Mouse (Mus musculus): ENCODE measurements at regions not wholly inside any gene's neighbourhood (a gene's known extent, or its start where the extent isn't known, plus 50 kb on each side); places are given as distances from the start of the nearest gene placed in this dataset.
A peak's percentile ranks its signal among the peaks of the same experiment; 100 is the strongest.

DNA sequence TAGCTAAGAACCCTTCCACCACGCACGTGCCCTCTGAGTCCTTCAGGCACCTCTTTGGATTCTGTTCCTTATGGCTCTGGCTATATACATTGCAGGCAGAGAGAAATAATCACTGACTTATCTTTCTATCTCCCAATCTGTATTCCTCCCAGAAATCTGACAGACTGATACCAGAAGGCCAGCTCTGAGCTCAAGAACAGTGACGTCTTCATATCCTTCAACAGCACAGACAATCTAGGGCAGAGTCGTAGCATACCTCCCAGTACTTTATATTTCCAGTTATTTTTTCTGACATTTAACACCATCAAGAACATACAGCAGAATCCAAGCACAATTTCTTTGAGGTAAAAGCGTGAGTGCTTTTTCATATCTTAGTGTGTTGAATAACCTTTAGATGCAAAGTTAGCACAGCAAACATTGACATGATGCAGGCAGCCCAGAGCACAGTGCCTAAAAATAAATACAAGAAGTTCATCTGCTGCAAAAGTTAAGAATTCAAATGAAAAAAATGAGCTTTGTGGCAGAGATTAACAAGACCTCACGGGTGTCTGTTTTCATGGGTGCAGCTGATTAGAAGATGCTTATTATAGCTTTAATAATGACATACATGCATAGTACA lies 358.1 kb upstream of the Satb1 start:
- DNase-seq, result no peak

DNA sequence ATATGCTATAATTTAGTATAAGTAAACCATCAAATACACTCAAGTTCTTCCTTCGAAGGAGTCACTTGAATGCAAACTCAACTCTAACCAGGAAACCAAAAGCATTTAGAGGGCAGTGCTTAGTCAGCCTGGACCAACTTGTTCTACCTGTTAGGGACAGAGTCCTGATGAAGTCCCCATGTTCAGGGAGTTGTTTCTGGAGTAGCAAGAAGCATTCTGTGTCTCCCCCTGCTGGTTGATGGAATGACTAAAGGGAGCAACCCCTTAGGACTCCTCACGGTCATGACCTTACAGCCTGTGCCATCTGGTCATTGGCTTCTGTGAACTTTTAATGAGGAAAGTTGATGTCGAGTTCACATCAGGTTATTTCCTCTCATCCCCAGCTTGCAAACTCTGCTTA lies 349.6 kb upstream of the Satb1 start:
- DNase-seq, result no peak

DNA sequence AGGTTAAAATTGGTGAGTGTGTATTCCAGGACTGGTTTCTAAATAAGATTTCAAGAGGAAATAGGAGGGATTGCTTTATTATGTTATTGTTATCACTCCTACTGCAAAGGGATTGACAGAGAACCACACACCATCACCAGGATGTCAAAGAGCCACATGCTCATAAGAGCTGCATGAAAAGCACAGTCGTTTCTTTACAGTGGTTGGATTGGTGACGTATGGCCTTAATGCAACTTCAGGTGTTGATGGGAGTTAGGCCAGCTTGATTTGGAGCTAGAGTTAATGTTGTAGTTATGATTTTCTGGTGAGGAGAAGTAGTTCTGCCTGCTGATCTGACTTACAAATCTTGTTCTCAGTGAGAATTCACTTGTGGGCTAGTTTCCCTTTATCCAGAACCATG lies 344.9 kb upstream of the Satb1 start:
- DNase-seq, result no peak

DNA sequence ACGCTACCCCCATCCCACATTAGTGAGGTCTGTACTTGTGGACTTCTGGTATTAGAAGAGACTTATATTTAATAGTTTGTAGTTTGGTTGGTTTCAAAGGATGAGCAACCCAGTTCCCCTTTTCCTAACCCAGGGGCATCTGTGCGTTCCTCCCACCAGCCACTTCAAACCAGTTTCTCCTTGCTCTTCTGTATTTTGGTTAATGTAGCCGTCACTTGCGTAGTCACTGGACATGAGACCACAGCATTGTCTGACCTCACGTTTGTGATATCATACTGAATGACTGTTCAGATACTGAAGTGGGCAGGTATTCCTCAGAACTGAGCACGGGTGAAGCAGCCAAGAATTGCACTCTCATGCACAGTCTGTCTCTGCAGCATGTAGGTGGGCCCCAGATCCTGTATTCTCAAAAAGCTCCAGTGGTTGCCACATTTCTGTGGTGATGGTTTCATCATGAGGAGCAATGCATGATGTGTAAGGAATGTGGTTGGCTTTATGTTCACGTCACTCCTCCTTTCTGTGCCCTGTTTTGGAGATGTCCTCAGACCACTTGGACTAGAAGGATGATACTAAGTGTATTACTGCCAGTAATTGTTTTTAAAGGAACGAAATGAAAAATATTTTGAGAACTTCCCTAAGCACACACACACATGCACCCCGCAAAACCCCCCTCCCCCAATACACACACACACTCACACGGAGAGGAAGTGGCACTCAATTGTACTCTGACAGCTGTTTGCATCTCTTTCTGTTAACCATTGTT lies 335.2 kb upstream of the Satb1 start:
- DNase-seq, result no peak

DNA sequence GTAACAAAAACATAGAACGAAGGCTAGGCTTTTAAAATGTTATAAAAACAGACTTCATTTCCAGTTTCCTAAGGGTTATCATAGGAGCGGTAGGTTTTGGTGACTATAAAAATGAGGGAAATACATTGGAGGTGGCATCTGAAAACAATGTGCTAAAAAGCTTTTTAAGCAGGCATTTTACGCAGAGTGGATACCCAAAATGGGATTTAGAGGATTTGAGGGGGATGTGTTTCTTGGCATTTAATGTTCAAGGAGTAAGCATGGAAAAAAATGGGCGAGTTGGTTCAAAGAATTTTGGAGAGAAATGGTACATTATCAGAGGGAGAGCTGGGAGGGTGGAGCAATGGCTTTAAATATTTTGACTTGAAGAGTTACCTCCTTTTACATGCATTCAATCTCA lies 334.6 kb upstream of the Satb1 start:
- DNase-seq, result no peak

DNA sequence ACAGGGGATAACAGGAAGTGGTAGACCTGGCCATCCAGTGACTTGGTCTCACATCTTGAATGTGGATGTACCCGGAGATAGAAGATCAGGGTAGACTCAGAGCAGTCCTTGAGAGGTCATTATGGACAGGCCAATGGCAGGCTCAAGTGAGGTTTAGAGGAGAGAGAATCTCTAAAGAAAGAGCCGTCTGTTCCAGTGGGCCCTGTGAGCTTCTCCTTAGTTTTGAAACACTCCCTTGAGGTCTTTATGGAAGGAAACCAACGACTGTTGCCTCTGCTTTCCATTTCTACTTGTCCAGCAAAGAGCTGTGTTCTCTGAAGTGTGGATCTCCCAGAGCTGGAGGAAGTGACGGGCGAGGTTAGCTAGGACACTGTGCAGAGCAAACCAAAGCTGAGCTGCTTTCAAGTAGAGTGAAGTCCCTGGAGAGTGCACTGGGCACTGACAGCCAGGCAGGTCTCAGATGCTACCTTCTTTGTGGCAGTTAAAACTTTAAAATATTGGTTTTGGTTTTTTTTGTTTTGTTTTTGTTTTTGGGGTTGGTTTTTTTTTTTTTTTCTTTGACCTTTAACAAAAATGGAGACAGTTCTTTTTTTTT lies 332.9 kb upstream of the Satb1 start:
- DNase-seq, result no peak

DNA sequence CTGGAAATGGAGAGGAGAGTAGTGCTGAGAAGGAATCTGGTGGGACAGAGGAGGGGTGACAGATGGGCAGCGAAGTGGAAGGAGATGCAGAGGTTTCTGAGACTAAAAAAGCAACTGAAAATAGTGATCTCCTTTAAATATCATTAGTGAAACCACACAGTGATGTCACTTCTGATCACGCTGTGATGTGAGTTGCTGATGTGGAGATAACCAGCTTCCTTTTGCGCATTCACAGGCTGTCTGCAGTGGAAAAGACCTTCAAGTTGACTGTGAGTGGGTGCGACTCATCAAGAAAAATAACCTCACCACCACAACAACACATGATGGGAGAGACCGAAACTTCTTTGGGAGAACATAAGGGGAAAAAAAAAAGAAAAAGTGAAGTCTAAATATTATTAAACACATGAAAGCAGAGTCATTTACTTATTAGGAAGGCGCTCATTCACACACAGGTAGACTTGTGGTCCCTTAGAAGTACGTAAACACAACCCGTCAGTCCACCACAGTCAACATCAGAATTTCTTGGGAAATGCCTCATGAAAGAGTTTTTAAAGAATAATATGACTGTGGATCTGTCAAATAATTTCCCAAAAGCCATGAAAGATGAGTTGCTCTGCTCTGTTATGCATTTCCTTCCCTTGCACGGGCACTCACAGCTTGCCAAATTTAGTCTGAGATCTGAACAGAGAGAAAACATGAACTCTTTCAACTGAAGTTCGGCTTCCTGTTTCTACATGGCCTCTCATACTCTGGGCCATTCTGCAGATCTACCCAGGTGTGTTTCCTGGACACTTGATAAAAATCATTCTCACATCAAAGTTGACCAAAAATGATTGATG lies 329.7 kb upstream of the Satb1 start:
- no peak for DNase-seq

DNA sequence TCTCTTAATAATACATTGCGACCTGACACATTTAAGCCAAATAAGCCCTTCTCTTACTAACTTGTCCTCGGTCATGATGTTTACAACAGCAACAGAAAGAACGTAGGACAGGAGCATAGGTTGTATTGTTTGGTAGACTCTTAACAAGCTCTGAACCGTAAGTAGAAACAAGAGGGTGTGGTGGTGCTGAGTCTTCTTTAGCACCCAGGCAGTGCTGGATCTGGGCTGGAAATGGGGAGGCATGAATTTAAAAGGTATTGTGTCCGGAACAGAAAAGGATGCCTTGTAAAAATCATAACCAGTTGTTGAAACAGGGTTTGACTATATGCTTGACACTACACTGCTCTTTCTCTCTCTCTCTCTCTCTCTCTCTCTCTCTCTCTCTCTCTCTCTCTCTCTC lies 317.4 kb upstream of the Satb1 start:
- DNase-seq, result no peak

DNA sequence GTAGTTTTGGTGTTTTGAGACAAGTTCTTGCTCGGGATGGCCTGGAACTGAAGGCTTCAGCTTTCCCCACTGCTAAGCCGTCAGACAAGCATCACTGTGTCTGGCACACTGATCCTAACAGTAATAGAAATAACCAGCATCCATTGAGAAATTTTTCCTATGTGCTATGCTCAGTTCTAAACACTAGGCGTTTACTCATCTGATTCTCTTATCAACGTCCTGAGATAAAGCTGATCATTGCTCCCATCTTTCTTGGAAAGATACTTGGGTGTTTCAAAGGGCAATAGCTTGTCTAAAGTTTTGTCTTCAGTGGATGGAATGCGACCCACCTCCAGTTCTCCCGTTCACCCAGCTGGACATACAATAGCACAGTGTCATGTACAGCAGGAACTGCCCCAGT lies 316.7 kb upstream of the Satb1 start:
- no peak for DNase-seq

DNA sequence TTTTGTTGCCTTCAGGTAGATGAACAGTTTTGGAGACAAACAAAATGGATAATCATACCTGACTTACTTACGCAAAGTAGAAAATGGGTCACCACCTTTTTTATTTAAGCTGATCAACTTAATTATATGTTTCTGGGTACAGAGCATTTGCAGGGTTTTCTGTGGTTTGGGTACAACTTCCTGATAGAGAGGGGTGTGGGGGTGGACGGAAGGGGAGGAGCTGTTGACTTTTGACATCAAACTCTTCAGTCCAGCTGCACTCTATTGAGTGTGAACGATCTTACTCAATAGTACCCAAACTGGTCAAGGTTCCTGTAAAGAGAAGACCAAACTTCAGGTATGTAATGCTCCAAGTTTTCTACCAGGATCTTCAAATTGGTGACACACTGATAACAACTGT lies 316.0 kb upstream of the Satb1 start:
- no peak for DNase-seq

DNA sequence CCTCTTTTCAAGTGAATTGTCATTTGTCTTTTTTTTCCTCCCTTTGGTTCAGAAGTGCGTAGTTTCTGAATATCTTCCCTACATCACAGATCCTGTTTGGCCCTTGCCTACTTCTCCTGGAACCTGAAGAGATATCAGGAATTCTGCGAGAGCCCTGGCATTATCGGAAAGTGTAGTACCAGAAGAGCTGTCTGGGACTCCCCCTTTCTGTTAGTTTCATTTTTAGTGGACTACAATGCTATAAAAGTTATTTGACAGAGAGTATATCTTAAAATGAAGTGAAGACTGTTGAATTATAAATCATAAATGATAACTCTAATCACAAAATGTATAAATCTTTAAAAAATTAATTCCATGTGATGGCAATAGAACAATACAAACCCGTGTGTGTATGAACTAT lies 270.8 kb upstream of the Satb1 start:
- no peak for DNase-seq

DNA sequence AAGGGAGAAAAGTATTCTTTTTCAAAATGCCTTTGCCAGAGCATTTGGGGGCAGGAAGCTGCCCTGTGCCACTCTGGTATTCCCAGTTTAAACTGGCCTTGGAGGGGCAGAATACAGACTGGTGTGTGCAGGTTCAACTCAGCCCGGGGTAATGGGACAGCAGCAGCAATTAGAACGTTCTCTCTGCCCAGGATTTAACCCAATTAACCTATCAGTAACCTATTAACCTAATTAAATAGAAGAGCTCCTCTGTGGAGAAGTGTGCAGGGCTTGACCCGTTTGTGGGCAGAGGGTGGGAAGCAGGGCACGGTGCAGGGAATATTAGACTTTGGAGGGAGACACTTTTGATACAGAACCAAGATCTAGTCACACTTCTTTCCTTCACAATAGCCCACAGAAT lies 252.7 kb upstream of the Satb1 start:
- no peak for DNase-seq

DNA sequence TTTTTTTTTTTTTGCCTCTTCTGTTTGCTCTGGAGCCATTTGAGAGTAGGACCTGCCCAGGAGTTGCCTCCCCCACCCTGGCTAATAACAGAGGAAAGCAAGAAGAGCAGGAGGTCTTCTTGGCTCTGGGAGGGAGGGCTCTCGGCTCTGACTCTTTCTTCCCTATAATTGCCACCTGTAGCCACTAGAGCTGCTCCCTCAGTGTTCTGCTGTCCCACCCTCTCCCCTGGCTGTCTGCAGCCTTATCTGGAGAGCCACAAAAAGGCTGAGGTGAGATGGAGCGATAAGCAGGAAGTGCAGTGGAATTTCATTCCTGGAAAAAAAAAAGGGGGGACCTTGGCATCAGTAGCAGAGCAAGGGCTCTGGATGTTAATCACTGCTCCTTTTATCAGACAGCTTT lies 251.4 kb upstream of the Satb1 start:
- no peak for DNase-seq

DNA sequence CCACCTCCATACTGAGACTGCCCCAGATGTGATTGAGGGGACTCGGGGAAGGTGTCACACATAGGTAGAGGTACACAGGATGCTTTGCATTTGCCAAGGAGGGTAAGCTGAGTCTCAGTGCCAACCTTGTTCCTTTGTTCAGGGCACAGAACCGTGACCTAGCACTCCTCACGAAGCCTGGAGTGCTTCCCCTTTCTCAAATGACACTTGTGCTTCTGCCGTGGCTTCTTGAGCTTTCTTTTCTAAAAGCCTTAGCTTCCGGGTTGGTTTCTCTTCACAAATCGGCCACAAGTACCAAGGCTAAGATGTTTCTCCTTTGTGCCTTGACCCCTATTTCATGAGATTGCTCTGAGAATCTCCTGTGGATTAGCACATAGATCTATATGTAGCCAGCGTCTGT lies 246.2 kb upstream of the Satb1 start:
- no peak for DNase-seq

DNA sequence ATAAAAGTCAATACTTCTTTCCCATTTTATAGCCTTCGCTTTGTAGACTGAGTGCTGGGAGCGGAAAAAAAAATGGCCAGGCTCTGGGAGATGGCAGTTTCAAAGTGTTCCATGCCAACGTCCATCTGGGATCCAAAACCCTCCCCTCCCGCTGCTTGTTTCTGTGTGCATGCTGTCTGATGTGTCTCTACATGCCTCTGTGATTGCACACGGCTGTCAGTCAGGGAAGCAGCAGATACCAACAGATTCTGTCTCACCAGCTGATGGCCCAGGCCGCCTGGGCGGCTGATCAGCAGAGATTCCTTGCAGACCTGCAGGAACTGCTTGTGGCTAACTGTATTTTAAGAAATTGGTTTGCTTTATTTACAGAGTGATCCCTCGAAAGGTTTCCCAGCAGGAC lies 245.4 kb upstream of the Satb1 start:
- DNase-seq, result peak; percentile 2

DNA sequence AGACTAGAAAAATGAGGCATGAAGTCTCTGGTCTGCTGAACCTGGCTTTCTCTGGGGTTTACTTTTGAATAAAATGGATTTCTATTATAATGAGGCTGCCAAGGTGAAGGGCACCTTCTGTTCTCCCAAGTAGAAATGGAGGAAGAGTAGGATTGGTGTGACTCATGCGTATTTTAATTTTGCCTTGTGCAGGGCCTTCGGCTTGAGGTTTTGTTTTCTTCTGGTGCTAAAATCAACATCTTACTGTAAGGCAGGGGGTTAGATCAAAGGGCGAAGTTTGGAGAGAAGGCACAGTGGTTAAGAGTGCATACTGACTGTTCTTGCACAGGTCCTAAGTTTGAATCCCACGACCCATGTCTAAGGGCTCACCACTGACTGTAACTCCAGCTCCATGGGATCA lies 244.9 kb upstream of the Satb1 start:
- DNase-seq, result no peak

DNA sequence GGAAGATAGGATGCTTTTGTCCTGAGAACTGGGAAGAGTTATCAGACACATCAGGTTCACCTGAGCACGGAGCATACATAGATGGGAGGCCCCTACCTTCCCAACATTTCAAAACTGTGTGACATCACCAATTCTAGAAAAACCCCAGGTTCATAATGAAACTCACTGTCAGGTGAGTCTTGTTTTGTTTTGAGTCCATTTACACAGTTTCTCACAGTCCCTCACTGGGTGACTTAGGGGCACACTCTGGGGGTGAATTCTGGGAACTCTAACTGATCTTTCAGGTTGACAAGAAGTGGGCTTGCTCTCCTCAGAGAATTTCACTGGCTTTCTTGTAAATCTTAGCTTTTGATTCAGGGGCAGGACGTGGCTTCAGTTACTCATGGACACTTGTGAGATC lies 243.7 kb upstream of the Satb1 start:
- no peak for DNase-seq

DNA sequence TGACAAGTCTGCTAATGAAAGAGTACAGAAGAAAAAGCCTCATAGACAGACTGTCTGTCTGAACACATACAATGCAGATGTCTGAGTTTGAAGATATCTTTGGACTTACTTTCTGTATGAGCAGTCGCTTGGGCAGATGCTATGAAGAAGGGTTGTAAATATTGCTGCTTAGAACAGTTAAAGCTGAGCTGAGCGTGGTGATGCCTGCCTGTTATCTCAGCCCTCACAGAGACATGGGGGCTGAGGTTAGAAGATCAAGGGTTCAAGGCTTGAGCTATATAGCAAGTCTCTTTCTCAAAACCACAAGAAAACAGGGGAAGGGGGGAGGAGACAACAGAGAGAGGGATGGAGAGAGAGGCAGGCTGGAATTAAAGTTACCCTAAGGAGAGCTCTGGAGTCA lies 234.6 kb upstream of the Satb1 start:
- no peak for DNase-seq

DNA sequence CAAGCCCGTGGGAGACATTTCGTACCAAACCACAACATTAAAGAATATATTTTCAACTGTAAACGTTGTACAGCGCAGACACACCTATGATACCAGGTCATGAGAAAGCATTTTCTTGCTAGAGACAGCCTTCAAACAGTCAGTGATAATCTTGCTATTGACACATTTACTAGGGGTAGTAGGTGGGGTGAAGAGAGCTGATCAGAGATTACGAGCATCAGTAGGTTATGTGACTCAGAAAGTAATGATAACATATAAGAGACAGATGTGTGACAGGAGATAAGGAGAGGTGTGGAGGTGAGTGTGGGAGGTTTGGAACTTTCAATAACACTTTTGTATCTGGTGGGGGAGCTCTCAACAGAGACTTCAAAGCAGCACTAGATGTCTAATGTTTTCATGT lies 231.5 kb upstream of the Satb1 start:
- no peak for DNase-seq

DNA sequence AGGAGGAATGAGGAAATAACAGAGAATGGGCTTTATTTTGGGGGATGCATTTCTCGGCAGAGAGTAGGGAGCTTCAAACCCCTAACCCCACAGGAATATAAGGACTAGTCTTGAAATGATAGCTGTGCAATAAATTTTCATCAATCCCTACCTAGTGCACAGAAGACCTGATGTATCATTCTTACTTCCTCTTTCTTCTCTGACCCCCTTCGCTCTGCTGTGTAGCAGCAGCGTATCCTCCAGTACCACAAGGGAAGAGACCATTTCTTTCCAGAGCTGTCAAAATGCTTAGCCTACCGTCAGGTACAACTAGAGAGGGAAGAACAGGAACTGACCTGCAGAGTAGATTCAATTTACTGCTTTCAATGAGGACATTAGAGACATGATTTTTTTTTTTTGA lies 230.0 kb upstream of the Satb1 start:
- no peak for DNase-seq

DNA sequence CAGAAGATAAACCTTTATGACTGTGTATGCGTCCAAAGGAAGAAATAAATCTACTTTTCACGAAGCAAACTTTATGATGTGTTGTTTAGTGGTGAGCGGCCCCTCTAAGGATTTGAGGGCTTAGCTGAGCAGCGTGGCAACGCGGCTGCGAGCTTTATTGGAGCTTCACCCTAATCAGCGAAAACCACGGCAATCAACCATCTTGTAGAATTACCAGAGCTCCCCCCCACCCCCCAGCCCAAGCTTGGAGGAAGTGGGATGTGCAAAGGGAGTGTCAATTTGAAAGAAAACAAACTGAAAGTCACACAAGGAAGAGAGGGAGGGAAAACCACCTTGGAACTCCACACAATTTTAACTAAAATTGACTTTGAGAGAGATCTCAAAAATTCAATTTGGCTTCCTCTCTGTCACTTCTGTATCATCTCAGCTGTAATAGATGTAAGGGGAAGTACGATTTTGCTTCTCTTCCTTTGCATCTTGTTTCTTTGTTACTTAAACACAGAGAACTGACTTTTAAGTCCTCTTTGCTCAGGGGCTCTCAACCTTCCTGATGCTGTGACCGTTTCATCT lies 229.1 kb upstream of the Satb1 start:
- no peak for DNase-seq

DNA sequence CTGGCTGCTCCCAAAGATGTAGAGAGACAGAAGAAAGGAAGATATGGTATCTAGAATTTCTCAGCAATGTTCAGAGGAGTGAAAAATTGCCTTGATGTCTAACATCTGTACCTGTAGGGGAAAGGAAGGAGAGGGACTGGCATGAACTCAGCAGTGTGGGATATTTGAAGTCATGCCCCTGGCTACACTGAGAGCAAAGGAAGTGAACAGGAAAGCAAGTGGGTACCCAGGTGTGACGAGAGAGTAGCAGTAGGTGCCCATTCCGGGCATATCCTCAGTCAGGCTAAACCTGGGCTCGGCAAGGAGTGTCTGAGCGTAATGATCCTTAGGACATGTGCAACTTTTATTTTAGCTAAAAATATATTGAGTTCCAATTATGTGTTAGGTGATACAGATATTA lies 203.4 kb upstream of the Satb1 start:
- no peak for DNase-seq

DNA sequence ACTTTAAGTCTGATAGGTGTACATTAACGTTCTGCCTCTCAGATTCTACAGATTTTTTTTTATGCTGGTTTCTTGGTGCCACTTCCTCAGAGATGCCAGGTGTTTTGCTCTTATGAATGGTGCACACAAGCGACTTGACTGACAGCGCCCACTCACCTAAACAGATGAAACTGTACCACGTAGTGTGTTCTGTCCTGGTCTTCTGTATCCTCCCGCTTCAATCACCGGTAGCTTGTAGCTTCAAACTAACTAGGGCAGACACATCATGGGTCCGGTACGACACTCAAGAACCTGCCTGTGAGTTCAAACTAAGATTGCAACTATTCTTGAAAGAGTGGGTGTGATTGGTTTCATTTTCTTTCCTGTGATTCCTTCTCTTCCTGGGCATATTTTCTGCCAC lies 198.0 kb upstream of the Satb1 start:
- DNase-seq, result no peak
